ENCODE assay signal across 23 mouse cellular contexts in genomic region chr2:143925826-143926225, GRCm38 (mm10). TPM values are rescaled to one million over a fixed set of nuclear protein-coding genes. Genes with fewer than 3 reads are reported as not detected.
DNase-seq lines count a peak whose midpoint lies in the region; ATAC-seq and TF ChIP-seq lines count a peak whose summit lies in the region.
"Had no signal": no experiment of that assay in that cellular context is flagged by ENCODE, and none has a peak within 500 bp of the region (broad histone marks: within the 10 kb centered on the region; RNA-seq: fewer than 3 reads in every experiment).

No protein-coding gene starts in this region.

- no peak for TF ChIP-seq POLR2A in ES-Bruce4 (IDR thresholded peaks at IDR 0.05; ENCODE audit: insufficient read depth, low read length)

- TF ChIP-seq CTCF in intestine, postnatal 0 days (IDR thresholded peaks at IDR 0.05; ENCODE audit: low read depth), result peak; percentile 27
- TF ChIP-seq CTCF in E14TG2a.4 (conservative IDR thresholded peaks at IDR 0.05; ENCODE audit: low read length), result no peak
- TF ChIP-seq CTCF in ES-Bruce4 (IDR thresholded peaks at IDR 0.05; ENCODE audit: low read depth, low read length), result no peak
- TF ChIP-seq CTCF in Patski (IDR thresholded peaks at IDR 0.05), result peak; percentile 19

- H3K36me3 ChIP-seq in intestine, postnatal 0 days (ENCODE audit: control insufficient read depth, insufficient read depth), result no peaks in the 10 kb centered on the region
- no peaks in the 10 kb centered on the region for H3K36me3 ChIP-seq in intestine, embryonic 16.5 days (ENCODE audit: control insufficient read depth, insufficient read depth, low read length)
- H3K36me3 ChIP-seq in E14TG2a.4 (ENCODE audit: insufficient read depth, low read length) (peaks cover 8% of the 10 kb centered on the region), ES-Bruce4 (ENCODE audit: control insufficient read depth, insufficient read depth, low read length, poor library complexity, severe bottlenecking) (no peaks in the 10 kb centered on the region)
- H3K36me3 ChIP-seq: embryonic facial prominence, embryonic 10.5 days; hindbrain, embryonic 10.5 days had no signal

- DNase-seq in Patski (ENCODE audit: low read depth, low spot score), result no peak
- no peak for DNase-seq in spleen, adult 12 weeks (ENCODE audit: low spot score)
- no peak for DNase-seq in B cell, adult 2 months
- DNase-seq: adrenal gland, adult 8-10 months; cerebellum, adult 11-12 months; cerebellum, adult 9-11 months; cerebellum, postnatal 36 days; gastrocnemius, postnatal 36 days; heart, adult 2 months; kidney, adult 18-20 months had no signal

- no peak for TF ChIP-seq EP300 in ES-Bruce4 (IDR thresholded peaks at IDR 0.05; ENCODE audit: insufficient read depth, low read depth, low read length)

- no peak overlapping the region for H3K4me3 ChIP-seq in intestine, postnatal 0 days (ENCODE audit: low read depth, low read length)
- no peak overlapping the region for H3K4me3 ChIP-seq in intestine, embryonic 16.5 days (ENCODE audit: low read length)
- H3K4me3 ChIP-seq in E14TG2a.4 (replicated peaks; ENCODE audit: low read length) (peak overlapping the region; percentile 57), ES-Bruce4 (ENCODE audit: low read depth, low read length) (peak overlapping the region; percentile 20)
- H3K4me3 ChIP-seq: embryonic facial prominence, embryonic 10.5 days; heart, adult 2 months; heart, embryonic 12.5 days; hindbrain, embryonic 10.5 days had no signal

- no peak for ATAC-seq in intestine, postnatal 0 days
- no peak for ATAC-seq in intestine, embryonic 16.5 days
- ATAC-seq in Patski, result no peak
- no peak for ATAC-seq in megakaryocyte, adult 5-6 weeks (ENCODE audit: poor library complexity, severe bottlenecking)
- ATAC-seq: CD4-positive, CD25-positive, alpha-beta regulatory T cell, adult 4 months; forebrain, embryonic 14.5 days; hindbrain, embryonic 16.5 days; inflammation-experienced regulatory T-cells, adult 6 months had no signal

- CTCF ChIA-PET in Patski (lab: Charles Lee), result interaction anchor here (1.2 kb wide), 1 partner anchor 9 kb away, joined by 3 read pairs; no protein-coding TSS in a partner anchor

- H3K27me3 ChIP-seq in intestine, postnatal 0 days (replicated peaks; ENCODE audit: control insufficient read depth, insufficient read depth, low read length), result no peaks in the 10 kb centered on the region
- no peaks in the 10 kb centered on the region for H3K27me3 ChIP-seq in intestine, embryonic 16.5 days (replicated peaks; ENCODE audit: control insufficient read depth, insufficient read depth, low read length)
- H3K27me3 ChIP-seq in E14TG2a.4 (ENCODE audit: insufficient read depth, low read length), result no peaks in the 10 kb centered on the region
- no peaks in the 10 kb centered on the region for H3K27me3 ChIP-seq in ES-Bruce4 (ENCODE audit: control insufficient read depth, insufficient read depth, low read length, poor library complexity, severe bottlenecking)
- no peaks in the 10 kb centered on the region for H3K27me3 ChIP-seq in Patski
- H3K27me3 ChIP-seq: heart, embryonic 12.5 days had no signal

- H3K9ac ChIP-seq in intestine, postnatal 0 days (ENCODE audit: low read depth, low read length), result no peak overlapping the region
- H3K9ac ChIP-seq in intestine, embryonic 16.5 days (ENCODE audit: low read depth, low read length), result no peak overlapping the region
- H3K9ac ChIP-seq in ES-Bruce4 (ENCODE audit: low read depth, poor library complexity, severe bottlenecking), result no peak overlapping the region
- H3K9ac ChIP-seq: heart, embryonic 12.5 days had no signal

- POLR2A ChIA-PET in Patski (lab: Charles Lee), result no interaction called here

- 0 out of 2 replicates have a peak, but pooled peaks cover 7% of the 10 kb centered on the region for H3K4me1 ChIP-seq in intestine, postnatal 0 days (replicated peaks; ENCODE audit: control insufficient read depth, insufficient read depth, low read length)
- peaks cover 16% of the 10 kb centered on the region for H3K4me1 ChIP-seq in intestine, embryonic 16.5 days (ENCODE audit: control insufficient read depth, insufficient read depth, low read length)
- H3K4me1 ChIP-seq in E14TG2a.4 (replicated peaks; ENCODE audit: low read depth, low read length) (peaks cover 83% of the 10 kb centered on the region), ES-Bruce4 (ENCODE audit: control insufficient read depth, insufficient read depth, low read length) (peaks cover 4% of the 10 kb centered on the region)

- no peaks in the 10 kb centered on the region for H3K9me3 ChIP-seq in intestine, postnatal 0 days (ENCODE audit: control insufficient read depth)
- H3K9me3 ChIP-seq in intestine, embryonic 16.5 days (ENCODE audit: control insufficient read depth, low read length), result no peaks in the 10 kb centered on the region
- H3K9me3 ChIP-seq in E14TG2a.4 (ENCODE audit: low read length) (no peaks in the 10 kb centered on the region), ES-Bruce4 (replicated peaks; ENCODE audit: control insufficient read depth, insufficient read depth, low read length, poor library complexity, severe bottlenecking) (no peaks in the 10 kb centered on the region)
- H3K9me3 ChIP-seq: embryonic facial prominence, embryonic 10.5 days; G1E; heart, embryonic 12.5 days; hindbrain, embryonic 10.5 days had no signal

- in situ Hi-C loops in Patski (cut with MboI; ENCODE audit: low pct_unique_long_range_greater_than_20kb), result no loop called here

- no peak overlapping the region for H3K4me2 ChIP-seq in intestine, postnatal 0 days (replicated peaks; ENCODE audit: low read depth)
- H3K4me2 ChIP-seq in intestine, embryonic 16.5 days (ENCODE audit: low read depth, low read length), result no peak overlapping the region
- H3K4me2 ChIP-seq: heart, embryonic 12.5 days had no signal

- H3K27ac ChIP-seq in intestine, postnatal 0 days (ENCODE audit: low read depth, low read length), result no peak overlapping the region
- no peak overlapping the region for H3K27ac ChIP-seq in intestine, embryonic 16.5 days (ENCODE audit: low read length)
- no peak overlapping the region for H3K27ac ChIP-seq in ES-Bruce4 (ENCODE audit: insufficient read depth, low read length)
- H3K27ac ChIP-seq: embryonic facial prominence, embryonic 10.5 days; heart, adult 2 months; hindbrain, embryonic 10.5 days had no signal

- WGBS in intestine, postnatal 0 days, result 87% methylated on average over 6 of the region's 6 CpGs
- WGBS in intestine, embryonic 16.5 days, result 86% methylated on average over 6 of the region's 6 CpGs

RNA-seq across cellular contexts. Expression of gene Dstn, which starts 10.7 kb away (rescaled TPM):
- polyA plus RNA-seq in intestine, postnatal 0 days (2015; fragmentation: Nextera tagmentation; extraction: Ambion mirVana), result 801 and 835 TPM in 2 replicates
- polyA plus RNA-seq in intestine, embryonic 16.5 days (2015; fragmentation: Nextera tagmentation; extraction: Ambion mirVana), result 822 and 823 TPM in 2 replicates
- polyA plus RNA-seq in ES-Bruce4 (2011; ENCODE audit: insufficient read depth, insufficient read length, low read depth, missing spikeins) (752 and 769 TPM in 2 replicates), Patski (2021) (272 TPM)
- total RNA-seq in megakaryocyte, adult 5-6 weeks (2015), result 379 and 399 TPM in 2 replicates
- 518 and 538 TPM in 2 replicates for total RNA-seq in megakaryocyte, adult 5-6 weeks (2017)

Comparison
In these comparisons a context has a peak if more than half of its experiments do, and no peak if none do; other contexts are left out.
1. H3K4me3 ChIP-seq: peak in E14TG2a.4 (single experiment) and ES-Bruce4 (single experiment); none in intestine, postnatal 0 days (single experiment) and intestine, embryonic 16.5 days (single experiment).
2. CTCF ChIP-seq: peak in intestine, postnatal 0 days (single experiment) and Patski (single experiment); none in E14TG2a.4 (single experiment) and ES-Bruce4 (single experiment).